Mouse (Mus musculus): Measurements from ENCODE around the gene Stat4. TPM values are rescaled to one million over a fixed set of nuclear protein-coding genes. Genes with fewer than 3 reads are reported as not detected.
A peak's percentile ranks its signal among the peaks of the same experiment; 100 is the strongest.

Stat4 gene
- total RNA-seq, 2 experiments from 2014 or later, result 3.8 to 4.7 TPM

- intact Hi-C loops (cut with DNase I), result loop anchor here (5.0 to 10.0 kb wide), 2 partner anchors 81 to 414 kb away; no protein-coding TSS in a partner anchor
- DNase-seq, result no peak
These were observed 101.7 kb downstream of the Stat4 start for GRCm38 (mm10) chr1:52088634-52089033.

GRCm38 (mm10) chr1:52098618-52099232, 111.8 kb downstream of the Stat4 start:
- intact Hi-C loops (cut with DNase I), result loop anchor here (5.0 to 10.0 kb wide), 2 partner anchors 96 to 454 kb away; no protein-coding TSS in a partner anchor
- peak; percentile 33 for DNase-seq

GRCm38 (mm10) chr1:52100496-52100895, 113.5 kb downstream of the Stat4 start:
- DNase-seq, result no peak
- intact Hi-C loops (cut with DNase I), result no loop called here

GRCm38 (mm10) chr1:52102795-52103194, 115.8 kb downstream of the Stat4 start:
- DNase-seq, result no peak
- intact Hi-C loops (cut with DNase I), result no loop called here

- intact Hi-C loops (cut with DNase I), result no loop called here
- no peak for DNase-seq
These were observed 120.3 kb downstream of the Stat4 start for GRCm38 (mm10) chr1:52107206-52107605.

GRCm38 (mm10) chr1:52111217-52111616, 124.3 kb downstream of the Stat4 start:
- DNase-seq, result no peak
- intact Hi-C loops (cut with DNase I), result no loop called here

GRCm38 (mm10) chr1:52112301-52112700, 125.4 kb downstream of the Stat4 start:
- intact Hi-C loops (cut with DNase I), result no loop called here
- DNase-seq, result no peak

GRCm38 (mm10) chr1:52113067-52113665, 126.2 kb downstream of the Stat4 start:
- no peak for DNase-seq
- intact Hi-C loops (cut with DNase I), result no loop called here

GRCm38 (mm10) chr1:52113666-52114069, 126.7 kb downstream of the Stat4 start:
- intact Hi-C loops (cut with DNase I), result no loop called here
- peak; percentile 99 for DNase-seq

GRCm38 (mm10) chr1:52116441-52116840, 129.5 kb downstream of the Stat4 start:
- DNase-seq, result no peak
- intact Hi-C loops (cut with DNase I), result no loop called here

- intact Hi-C loops (cut with DNase I), result no loop called here
These were observed 130.8 kb downstream of the Stat4 start for GRCm38 (mm10) chr1:52117777-52118176.

GRCm38 (mm10) chr1:52118860-52119591, 132.1 kb downstream of the Stat4 start, which contains the start of gene Stat1:
Gene Stat1, plus strand, starts transcription at chr1:52119440.
- peak; percentile 87 for DNase-seq
- intact Hi-C loops (cut with DNase I), result no loop called here

More at GRCm38 (mm10) chr1:52117777-52118176, 130.8 kb downstream of the Stat4 start:
- no peak for DNase-seq

GRCm38 (mm10) chr1:52119691-52120090, 132.7 kb downstream of the Stat4 start:
- no peak for DNase-seq
- intact Hi-C loops (cut with DNase I), result no loop called here

GRCm38 (mm10) chr1:52120191-52120590, 133.2 kb downstream of the Stat4 start:
- intact Hi-C loops (cut with DNase I), result no loop called here
- no peak for DNase-seq

- DNase-seq, result no peak
- intact Hi-C loops (cut with DNase I), result no loop called here
These were observed 134.1 kb downstream of the Stat4 start for GRCm38 (mm10) chr1:52121052-52121451.

- DNase-seq, result no peak
- intact Hi-C loops (cut with DNase I), result no loop called here
These were observed 137.9 kb downstream of the Stat4 start for GRCm38 (mm10) chr1:52124818-52125217.

GRCm38 (mm10) chr1:52127350-52127749, 140.4 kb downstream of the Stat4 start:
- DNase-seq, result no peak
- intact Hi-C loops (cut with DNase I), result no loop called here

GRCm38 (mm10) chr1:52129794-52130193, 142.8 kb downstream of the Stat4 start:
- intact Hi-C loops (cut with DNase I), result no loop called here
- DNase-seq, result no peak

- DNase-seq, result no peak
- intact Hi-C loops (cut with DNase I), result no loop called here
These were observed 144.9 kb downstream of the Stat4 start for GRCm38 (mm10) chr1:52131787-52132377.

GRCm38 (mm10) chr1:52133254-52133653, 146.3 kb downstream of the Stat4 start:
- DNase-seq, result no peak
- intact Hi-C loops (cut with DNase I), result no loop called here

- no peak for DNase-seq
- intact Hi-C loops (cut with DNase I), result no loop called here
These were observed 150.3 kb downstream of the Stat4 start for GRCm38 (mm10) chr1:52137292-52137691.
